Mouse (Mus musculus): Measurements from ENCODE around the gene Ptgir.

- TF ChIP-seq CTCF (IDR thresholded peaks at IDR 0.05; ENCODE audit: low read depth) (no peak), EP300 (IDR thresholded peaks at IDR 0.05; ENCODE audit: low read depth) (no peak)
These were observed 30.3 kb upstream of the Ptgir start for GRCm38 (mm10) chr7:16876006-16876405.

Measured in liver, postnatal 0 days (tissue).